Mouse (Mus musculus) thymus, adult 2 months (tissue): ENCODE data around the gene Sel1l.

Experiments
- CTCF ChIP-seq: fragments of 200-500 bp; IDR thresholded peaks from 2 replicates; pipeline ENCODE4 v1.5.1; 2012; ENCODE audit warnings: mild to moderate bottlenecking, control low read depth, low read length, moderate library complexity, borderline replicate concordance; ENCODE audit not compliant: control insufficient read depth, poor library complexity, insufficient read depth; ENCODE audit errors: extremely low read depth
- POLR2A ChIP-seq: fragments of 200-500 bp; IDR thresholded peaks from 2 replicates; pipeline ENCODE4 v1.6.1; 2012; ENCODE audit warnings: mild to moderate bottlenecking, low read length, control low read depth, moderate library complexity; ENCODE audit not compliant: control insufficient read depth, poor library complexity, insufficient read depth; ENCODE audit errors: extremely low read depth

DNA sequence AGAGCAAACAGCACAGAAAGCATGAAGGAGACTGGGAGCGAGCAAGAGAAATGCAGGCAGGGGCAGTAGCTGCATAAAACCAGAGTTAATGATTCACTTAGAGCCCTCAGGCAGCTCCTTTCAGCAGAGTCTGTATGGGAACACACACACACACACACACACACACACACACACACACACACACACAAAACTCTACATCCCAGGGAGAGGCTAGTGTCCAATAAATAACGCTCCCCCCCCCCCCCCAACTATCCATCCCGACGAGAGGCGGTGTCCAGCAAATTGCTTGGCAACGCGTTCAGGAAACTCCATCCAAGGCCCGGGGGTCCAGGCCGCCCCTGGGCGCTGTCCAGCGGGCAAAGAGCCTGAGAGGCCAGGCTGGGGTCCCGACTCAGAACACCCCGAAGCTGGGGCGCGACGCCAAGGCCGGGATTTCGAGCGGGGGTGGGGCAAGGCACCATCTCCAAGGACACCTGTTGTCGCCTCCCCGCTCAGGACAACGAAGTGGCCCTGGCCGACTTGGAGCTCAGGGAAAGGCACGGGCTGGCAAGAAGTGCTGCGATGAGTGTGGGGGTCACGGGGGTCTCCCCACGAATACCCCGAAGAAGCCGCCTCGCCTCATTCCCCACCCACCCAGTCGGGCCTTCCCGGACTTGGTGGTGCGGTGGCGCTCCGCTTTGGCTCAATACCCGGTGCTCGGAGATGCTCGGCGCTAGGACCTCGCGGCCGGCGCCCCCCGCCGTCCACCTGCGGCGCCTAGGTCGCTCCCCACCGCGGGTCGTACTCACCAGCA is 70.5 kb downstream of the Sel1l start:
- no peak for TF ChIP-seq POLR2A
- no peak for TF ChIP-seq CTCF
